Mouse (Mus musculus) midbrain, postnatal 0 days (tissue): ENCODE measurements at regions not wholly inside any gene's neighbourhood (a gene's known extent, or its start where the extent isn't known, plus 50 kb on each side); places are given as distances from the start of the nearest gene placed in this dataset.

Source experiments
- ATAC-seq: fragments of 200-750 bp; cut with Nextera tagmentation; 2 replicates; pipeline ENCODE4 v1.8.0; 2017; ENCODE audit warnings: moderate number of reproducible peaks, mild to moderate bottlenecking, moderate TSS enrichment, moderate library complexity; ENCODE audit not compliant: low FRiP score
- DNase-seq: peaks from one replicate; pipeline ENCODE4 v3.0.0-alpha.2; 2015; ENCODE audit warnings: low spot score
- H3K27ac ChIP-seq: fragments of 300-500 bp; sonication (generic); 2 replicates; pipeline ENCODE4 v1.5.1; 2014; ENCODE audit warnings: low read depth, mild to moderate bottlenecking, low read length, mixed read lengths
- H3K27me3 ChIP-seq: fragments of 300-500 bp; sonication (generic); 2 replicates; pipeline ENCODE4 v1.6.1; 2014; ENCODE audit warnings: low read length, control low read depth, mixed read lengths; ENCODE audit not compliant: insufficient read depth
- H3K36me3 ChIP-seq: fragments of 300-500 bp; sonication (generic); 2 replicates; pipeline ENCODE4 v1.6.1; 2014; ENCODE audit warnings: low read length, control low read depth, mixed read lengths; ENCODE audit not compliant: insufficient read depth
- H3K4me1 ChIP-seq: fragments of 300-500 bp; sonication (generic); 2 replicates; pipeline ENCODE4 v1.6.1; 2014; ENCODE audit warnings: mild to moderate bottlenecking, control low read depth, antibody characterized with exemption, low read length, mixed read lengths; ENCODE audit not compliant: insufficient read depth
- H3K4me2 ChIP-seq: fragments of 300-500 bp; sonication (generic); 2 replicates; pipeline ENCODE4 v1.6.1; 2014; ENCODE audit warnings: low read depth, mild to moderate bottlenecking, low read length, mixed read lengths; ENCODE audit not compliant: poor library complexity, severe bottlenecking
- H3K4me3 ChIP-seq: fragments of 300-500 bp; sonication (generic); 2 replicates; pipeline ENCODE4 v1.5.1; 2014; ENCODE audit warnings: low read depth, mild to moderate bottlenecking, low read length, moderate library complexity
- H3K9ac ChIP-seq: fragments of 300-500 bp; sonication (generic); replicated peaks from 2 replicates; pipeline ENCODE4 v1.6.1; 2014; ENCODE audit warnings: mild to moderate bottlenecking, low read length, moderate library complexity, mixed read lengths; ENCODE audit not compliant: poor library complexity, severe bottlenecking
- H3K9me3 ChIP-seq: fragments of 300-500 bp; sonication (generic); 2 replicates; pipeline ENCODE4 v1.6.1; 2016; ENCODE audit warnings: low read length, control low read depth
- CTCF ChIP-seq: IDR thresholded peaks from 2 replicates; pipeline ENCODE4 v1.5.1; 2016; ENCODE audit warnings: antibody characterized with exemption, mild to moderate bottlenecking
- WGBS: fragments of 180-500 bp; shearing (Covaris S2); extraction: QIAGEN DNeasy Blood & Tissue Kit; methylation state at CpG from one replicate; pipeline ENCODE4 v1.1.7; 2014; 5-methylcytosine and 5-hydroxymethylcytosine counted together

DNA sequence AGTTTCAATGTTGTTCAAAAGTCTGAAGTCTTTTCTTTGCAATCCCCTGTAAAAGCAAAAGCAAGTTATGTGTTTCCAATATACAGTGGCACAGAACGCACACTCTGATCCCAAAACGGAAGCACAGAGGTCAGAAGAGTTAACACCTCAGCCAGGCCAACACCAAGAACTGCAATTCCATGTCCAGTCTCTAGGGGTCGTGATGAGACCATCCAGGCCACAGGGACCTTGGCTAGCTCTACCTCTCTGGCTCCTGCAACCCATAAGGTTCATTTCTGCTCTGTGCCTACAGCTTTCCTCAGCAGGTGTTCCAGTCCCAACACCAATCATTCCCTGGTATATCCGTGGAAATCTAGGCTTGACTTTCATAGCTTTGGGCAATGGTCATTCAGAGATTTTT, 243.6 kb downstream of the Drd1 start:
- Histone ChIP-seq H3K4me2 (no peak overlapping the region), H3K4me1 (no peaks in the 10 kb centered on the region; the same call in 1 of the 2 replicates), H3K4me3 (no peak overlapping the region), H3K27me3 (0 out of 2 replicates have a peak, but pooled peaks cover 5% of the 10 kb centered on the region), H3K36me3 (no peaks in the 10 kb centered on the region), H3K27ac (no peak overlapping the region), H3K9ac (no peak overlapping the region), H3K9me3 (no peaks in the 10 kb centered on the region)
- 30% methylated on average over 4 of the region's 4 CpGs for WGBS
- ATAC-seq (no peak), DNase-seq (peak; percentile 53)
- peak; percentile 67 for TF ChIP-seq CTCF

DNA sequence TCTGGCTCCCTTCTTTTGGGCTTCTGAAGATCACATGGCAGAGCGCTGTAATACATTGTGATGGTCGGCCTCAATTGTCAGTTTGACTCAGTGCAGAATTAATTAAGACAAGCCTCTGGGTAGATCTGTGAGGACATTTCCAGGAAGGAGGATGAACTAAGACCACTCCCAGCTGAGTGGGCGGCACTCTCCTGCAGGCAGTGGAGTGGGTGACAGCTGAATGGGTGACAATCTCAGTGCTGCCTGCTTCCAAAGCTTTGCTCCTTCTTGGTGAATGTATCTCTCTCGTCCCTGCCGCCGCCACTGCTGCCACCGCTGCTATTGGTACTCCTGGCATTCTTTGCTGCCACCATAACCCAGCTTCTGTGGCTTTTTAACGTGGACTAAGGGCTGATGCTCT, 244.4 kb downstream of the Drd1 start:
- Histone ChIP-seq H3K27me3 (0 out of 2 replicates have a peak, but pooled peaks cover 5% of the 10 kb centered on the region), H3K36me3 (no peaks in the 10 kb centered on the region), H3K4me2 (no peak overlapping the region), H3K9me3 (no peaks in the 10 kb centered on the region), H3K9ac (no peak overlapping the region), H3K27ac (no peak overlapping the region), H3K4me1 (no peaks in the 10 kb centered on the region; the same call in 1 of the 2 replicates), H3K4me3 (no peak overlapping the region)
- no peak for TF ChIP-seq CTCF
- DNase-seq = no peak
- no peak for ATAC-seq
- 74% methylated on average over 8 of the region's 8 CpGs for WGBS

DNA sequence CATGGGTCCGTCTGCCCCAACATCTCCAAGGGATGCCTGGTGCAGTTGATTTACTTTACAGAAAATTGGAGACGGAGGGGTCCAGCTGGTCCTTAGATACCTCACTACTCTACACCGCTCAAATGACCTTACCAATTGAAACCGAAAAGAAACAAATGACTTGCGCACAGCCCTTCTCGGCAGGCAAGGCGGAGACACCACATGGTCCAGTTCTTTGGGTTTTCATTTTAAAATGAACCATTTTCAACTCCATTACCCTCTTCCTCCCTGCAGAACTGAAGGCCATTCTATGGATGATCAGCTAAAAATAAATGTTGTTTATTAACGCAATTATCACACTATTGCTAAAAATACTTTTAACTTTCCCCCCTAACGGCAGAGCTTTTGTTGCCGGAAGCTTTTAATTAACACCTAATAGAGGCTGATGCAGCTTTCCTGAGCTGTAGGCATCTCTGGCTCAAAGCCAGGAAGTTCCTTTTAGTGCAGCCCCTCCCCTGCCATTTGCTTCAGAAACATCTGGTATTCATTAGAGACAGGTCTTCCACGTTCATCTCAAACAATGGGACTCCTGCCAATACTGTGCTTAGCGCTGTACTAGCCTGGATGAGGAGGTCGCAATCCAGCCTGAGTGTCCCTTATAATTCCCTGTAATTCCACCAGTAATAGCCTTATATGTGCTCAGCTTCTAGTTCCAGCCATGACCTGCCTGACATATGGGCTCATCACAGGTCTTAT, 247.5 kb downstream of the Drd1 start:
- Histone ChIP-seq H3K9me3 (no peaks in the 10 kb centered on the region), H3K36me3 (no peaks in the 10 kb centered on the region), H3K27me3 (0 out of 2 replicates have a peak, but pooled peaks cover 5% of the 10 kb centered on the region), H3K27ac (no peak overlapping the region), H3K4me3 (no peak overlapping the region), H3K9ac (no peak overlapping the region), H3K4me1 (no peaks in the 10 kb centered on the region), H3K4me2 (no peak overlapping the region)
- DNase-seq (peak; percentile 64), ATAC-seq (no peak)
- WGBS = 57% methylated on average over 13 of the region's 13 CpGs
- no peak for TF ChIP-seq CTCF

DNA sequence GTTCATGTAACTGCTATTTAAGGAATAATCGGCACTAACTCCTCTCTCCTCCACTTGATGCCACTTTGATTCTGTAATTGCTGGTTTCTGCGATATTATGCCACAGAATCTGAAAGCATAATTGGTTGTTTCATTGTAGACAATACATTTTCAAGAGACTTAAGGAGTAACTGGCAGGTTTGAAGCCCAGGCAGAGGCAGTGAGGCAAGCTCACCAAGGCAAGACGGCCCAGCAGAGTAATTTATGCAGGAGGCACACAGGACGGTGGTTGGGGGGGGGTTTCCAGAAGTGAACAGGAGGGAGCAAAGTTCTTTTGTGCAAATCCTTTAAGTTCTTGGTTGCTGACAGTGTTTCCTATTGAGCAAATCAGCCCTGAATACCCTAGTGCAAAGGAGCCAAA, 249.6 kb downstream of the Drd1 start:
- no peaks in the 10 kb centered on the region for H3K4me1 ChIP-seq
- no peak overlapping the region for H3K9ac ChIP-seq
- TF ChIP-seq CTCF = no peak
- no peak overlapping the region for H3K4me2 ChIP-seq
- WGBS = 40% methylated on average over 4 of the region's 4 CpGs
- H3K27me3 ChIP-seq = 0 out of 2 replicates have a peak, but pooled peaks cover 5% of the 10 kb centered on the region
- no peaks in the 10 kb centered on the region for H3K36me3 ChIP-seq
- H3K4me3 ChIP-seq = no peak overlapping the region
- H3K27ac ChIP-seq = no peak overlapping the region
- H3K9me3 ChIP-seq = no peaks in the 10 kb centered on the region
- DNase-seq (no peak), ATAC-seq (no peak)

DNA sequence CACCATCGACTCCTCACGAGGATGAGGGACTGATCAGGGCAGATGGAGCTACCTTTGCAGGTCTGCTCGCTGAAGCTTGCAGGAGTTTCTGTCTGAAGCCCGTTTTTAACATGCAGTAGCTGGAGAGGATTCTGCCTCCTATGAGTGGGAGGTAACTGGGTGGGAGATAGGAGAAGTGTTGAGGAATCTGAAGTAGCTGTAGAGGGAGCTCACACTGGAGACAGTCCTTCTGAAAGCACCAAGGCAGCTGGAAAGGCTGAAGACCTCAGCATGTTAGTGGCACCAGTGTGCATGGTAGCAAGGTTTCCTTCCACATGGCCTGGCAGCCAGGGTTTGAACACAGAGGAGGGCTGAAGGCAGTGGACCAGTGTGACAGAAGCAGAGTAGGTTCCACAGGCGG, 254.5 kb downstream of the Drd1 start:
- 88% methylated on average over 5 of the region's 5 CpGs for WGBS
- ATAC-seq = no peak
- H3K27ac ChIP-seq = no peak overlapping the region
- no peaks in the 10 kb centered on the region for H3K27me3 ChIP-seq
- TF ChIP-seq CTCF = no peak
- no peaks in the 10 kb centered on the region for H3K9me3 ChIP-seq
- H3K9ac ChIP-seq = no peak overlapping the region
- no peak for DNase-seq
- H3K4me1 ChIP-seq = no peaks in the 10 kb centered on the region
- no peak overlapping the region for H3K4me3 ChIP-seq
- H3K4me2 ChIP-seq = no peak overlapping the region
- no peaks in the 10 kb centered on the region for H3K36me3 ChIP-seq

DNA sequence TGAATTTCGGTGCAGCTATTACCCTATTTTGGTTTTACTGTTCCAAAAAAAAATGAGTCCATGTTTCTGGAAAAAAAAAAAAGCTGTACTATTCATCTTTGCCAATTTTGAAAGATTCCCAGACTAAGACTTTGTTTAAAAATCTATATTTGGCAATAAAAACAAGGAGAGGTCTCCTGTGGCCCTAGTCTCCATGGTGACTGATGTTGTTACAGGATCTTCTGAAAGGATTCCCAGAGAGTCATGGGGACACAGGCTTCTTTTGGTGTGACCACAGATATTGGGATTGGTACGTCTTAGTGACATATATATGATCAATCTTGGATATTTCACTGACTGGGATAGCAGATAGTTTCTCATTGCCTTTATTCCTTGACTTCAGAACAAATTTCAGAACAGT, 266.7 kb downstream of the Drd1 start:
- 75% methylated on average over 2 of the region's 2 CpGs for WGBS
- no peak overlapping the region for H3K4me2 ChIP-seq
- H3K4me3 ChIP-seq = no peak overlapping the region
- no peaks in the 10 kb centered on the region for H3K9me3 ChIP-seq
- no peak for TF ChIP-seq CTCF
- no peaks in the 10 kb centered on the region for H3K36me3 ChIP-seq
- ATAC-seq = no peak
- no peaks in the 10 kb centered on the region; the same call in 1 of the 2 replicates for H3K27me3 ChIP-seq
- H3K4me1 ChIP-seq = no peaks in the 10 kb centered on the region
- H3K9ac ChIP-seq = no peak overlapping the region
- no peak for DNase-seq
- H3K27ac ChIP-seq = no peak overlapping the region
